Mouse (Mus musculus) gastrocnemius, postnatal 10 days (tissue): ENCODE results near the gene Gm28539. TPM values are rescaled to one million over a fixed set of nuclear protein-coding genes. Genes with fewer than 3 reads are reported as not detected.
"Not testable (repeated sequence)": the region's sequence is repeated elsewhere in the genome, so short reads cannot be mapped to it uniquely, and the experiment has no call there.

ENCODE experiments used
- DNase-seq: peaks from one replicate; pipeline ENCODE4 v3.0.0; 2021; ENCODE audit warnings: mixed read lengths
- long read RNA-seq, 2 experiments: library from polyadenylated mRNA; stranded (forward); transcript quantifications; one replicate each; pipeline ENCODE4 v2.0.0; 2021
- total RNA-seq, 2 experiments: library from RNA; stranded (reverse); gene quantifications; 2 replicates each; pipeline ENCODE4 v1.2.3; 2021

The Gm28539 gene
- 1 to 10 TPM; 4.8 to 5.5 TPM for total RNA-seq
- long read RNA-seq, experiment 1, result 0 reads
- long read RNA-seq, experiment 2, result 0 reads

DNA sequence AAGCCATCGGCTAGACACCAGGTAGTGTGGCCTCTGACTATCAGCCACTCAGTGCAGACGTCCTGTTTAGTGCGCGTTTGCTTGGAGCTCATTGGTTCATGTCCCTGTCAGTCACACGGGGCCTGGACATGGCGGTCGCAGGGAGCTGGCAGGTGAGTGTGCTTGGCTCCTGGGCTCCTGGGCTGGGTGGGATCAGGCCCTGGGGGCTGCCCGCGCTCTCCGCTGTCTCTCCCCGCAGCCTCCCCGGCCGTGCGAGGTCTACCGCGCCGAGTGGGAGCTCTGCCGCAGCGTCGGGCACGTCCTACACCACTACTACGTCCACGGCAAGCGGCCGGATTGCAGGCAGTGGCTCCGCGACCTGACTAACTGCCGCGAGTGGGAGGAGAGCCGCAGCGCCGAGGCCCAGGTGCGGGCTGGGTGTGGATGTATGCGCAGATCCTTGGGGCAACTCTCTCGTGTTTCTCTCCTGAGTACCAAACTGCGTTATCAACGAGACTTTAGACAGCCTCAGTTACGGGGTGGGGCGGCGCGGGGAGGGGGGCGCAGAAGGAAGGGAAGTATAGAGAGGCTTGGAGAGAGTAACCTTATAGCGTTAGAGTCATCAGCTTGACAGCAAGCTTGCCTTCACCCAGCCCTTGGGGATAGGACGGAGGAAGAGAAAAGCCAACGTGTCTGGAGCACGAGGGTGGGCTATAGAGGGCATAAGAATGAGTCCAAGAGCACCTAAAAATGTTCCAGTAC is at the start of gene Gm28539, which contains the start of gene 2510002D24Rik:
TSS of gene Gm28539 (plus strand) at position 117 of the 741 bp plus-strand sequence.
TSS of gene 2510002D24Rik (plus strand) at position 111 of the 741 bp plus-strand sequence.
- DNase-seq, result peak; percentile 89

DNA sequence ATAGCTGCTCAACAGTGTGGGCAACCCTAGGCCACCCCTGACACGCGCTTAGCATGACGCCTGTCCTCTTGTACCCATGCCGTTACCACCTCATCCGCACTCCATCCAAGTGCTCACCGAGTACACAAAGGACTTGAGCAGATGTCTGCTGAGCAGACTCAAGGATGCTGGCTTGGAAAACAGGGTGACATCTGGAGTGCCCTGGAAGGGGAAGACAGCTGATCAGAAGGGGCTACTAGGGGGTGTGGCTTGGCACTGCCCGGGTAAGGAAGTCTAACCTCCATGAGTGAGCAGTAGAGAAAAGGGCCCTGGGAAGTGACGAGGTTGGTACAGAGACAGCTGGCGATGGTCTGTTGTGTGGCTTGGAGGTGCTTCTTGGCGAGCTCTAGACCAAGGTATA is 49.7 kb upstream of the Gm28539 start:
- no peak for DNase-seq

DNA sequence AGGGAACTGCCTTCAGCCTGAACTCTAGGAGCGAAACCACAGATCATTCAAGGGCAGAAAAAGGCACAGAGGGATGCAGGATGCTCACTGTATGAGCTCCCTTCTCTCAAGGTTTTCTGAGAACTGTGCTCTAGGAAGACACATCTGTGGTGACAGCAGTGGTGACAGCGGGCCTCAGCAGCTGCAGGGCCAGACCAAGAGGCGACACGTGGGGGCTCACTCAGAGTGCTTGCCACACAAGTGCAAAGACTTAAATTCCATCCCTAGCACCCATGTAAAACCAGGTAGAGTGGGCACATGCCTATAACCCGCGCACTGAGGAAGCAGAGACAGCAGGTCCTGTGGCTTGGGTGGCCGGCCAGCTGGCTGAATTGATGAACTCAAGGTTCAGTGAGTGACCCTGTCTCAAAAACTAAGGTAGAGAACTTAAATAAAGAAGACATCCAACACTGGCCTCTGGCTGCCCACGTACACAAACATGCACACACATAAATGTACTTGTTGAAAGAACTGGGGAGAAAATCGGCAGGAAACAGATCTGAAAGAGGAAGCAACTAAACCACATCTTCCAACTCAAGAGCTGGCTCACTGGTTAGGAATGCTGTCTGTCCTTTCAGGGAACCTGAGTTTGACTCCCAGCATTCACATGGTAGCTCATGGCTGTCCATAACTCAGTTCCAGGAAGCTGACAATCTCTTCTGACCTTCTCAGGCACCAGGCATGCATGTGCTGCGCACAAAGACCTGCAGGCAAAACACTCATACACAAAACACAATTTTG is 47.6 kb upstream of the Gm28539 start:
- DNase-seq, result no peak

DNA sequence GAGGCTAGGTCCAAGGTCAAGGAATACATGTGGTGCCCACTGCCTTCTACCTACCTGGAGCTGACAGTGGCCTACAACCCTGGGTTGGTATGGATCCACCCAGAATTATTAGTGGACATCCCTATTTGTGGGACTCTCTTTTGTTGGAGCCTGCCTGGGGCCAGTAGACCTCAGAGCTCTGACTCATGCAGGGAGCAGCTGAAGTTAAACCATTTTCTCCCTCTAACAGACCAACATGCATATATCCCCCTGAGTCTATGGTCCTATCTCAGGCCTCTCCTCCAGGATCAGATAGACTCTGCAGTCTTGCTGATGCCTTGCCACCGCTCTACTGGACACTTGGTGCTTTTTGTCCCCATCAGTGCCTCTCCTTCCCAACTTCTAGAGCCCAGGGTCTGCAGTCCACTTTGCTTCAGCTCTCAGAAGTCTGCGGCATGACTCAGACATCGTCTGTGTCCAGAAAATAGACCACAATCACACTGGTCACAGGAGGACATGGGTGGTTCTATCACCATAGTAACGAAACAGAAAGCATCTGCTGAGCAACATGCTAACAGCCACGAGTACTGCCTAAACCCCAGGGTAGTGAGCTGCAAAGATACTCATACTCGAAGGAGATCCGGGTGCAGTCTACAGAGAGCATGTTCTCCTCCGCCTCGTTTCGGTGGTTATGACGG is 41.0 kb upstream of the Gm28539 start:
- no peak for DNase-seq

DNA sequence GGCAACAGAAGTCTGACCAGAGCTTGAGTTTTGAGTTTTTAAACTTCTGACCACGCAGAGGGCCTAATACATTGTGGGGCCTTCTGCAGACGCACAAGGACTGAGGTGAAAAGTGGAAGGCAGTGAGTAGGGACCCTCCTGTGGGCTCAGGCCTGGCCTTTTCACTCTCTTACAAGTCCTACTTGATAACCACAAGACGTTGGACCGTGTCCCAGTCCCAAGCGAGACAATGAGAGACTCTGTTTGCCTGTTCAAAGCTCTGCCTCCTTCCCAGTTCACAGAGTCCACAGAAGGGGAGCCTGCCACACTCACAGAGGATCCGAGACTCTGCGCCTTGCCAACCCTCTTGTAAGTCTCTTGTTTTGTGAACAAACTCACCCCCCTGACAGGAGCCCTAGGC is 39.7 kb upstream of the Gm28539 start:
- DNase-seq, result no peak

DNA sequence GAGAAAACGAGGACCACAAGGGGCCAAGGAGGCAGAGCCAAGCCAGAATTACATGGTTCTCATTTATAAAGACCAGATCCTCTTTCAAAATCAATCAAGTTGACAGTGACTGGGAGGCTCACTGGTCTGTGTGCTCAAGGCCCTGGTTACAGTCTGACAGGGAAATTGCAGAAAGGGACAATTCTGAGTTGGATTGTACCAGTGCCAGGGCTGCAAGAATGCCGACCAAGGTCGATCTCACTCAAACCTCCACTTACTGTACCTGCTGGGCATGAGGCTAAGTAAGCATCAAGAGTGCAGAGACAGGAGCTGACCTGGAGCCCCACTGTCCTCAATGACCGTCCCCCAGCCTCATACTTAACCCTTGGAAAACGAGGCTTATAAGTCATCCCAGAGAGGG is 38.2 kb upstream of the Gm28539 start:
- DNase-seq, result no peak

DNA sequence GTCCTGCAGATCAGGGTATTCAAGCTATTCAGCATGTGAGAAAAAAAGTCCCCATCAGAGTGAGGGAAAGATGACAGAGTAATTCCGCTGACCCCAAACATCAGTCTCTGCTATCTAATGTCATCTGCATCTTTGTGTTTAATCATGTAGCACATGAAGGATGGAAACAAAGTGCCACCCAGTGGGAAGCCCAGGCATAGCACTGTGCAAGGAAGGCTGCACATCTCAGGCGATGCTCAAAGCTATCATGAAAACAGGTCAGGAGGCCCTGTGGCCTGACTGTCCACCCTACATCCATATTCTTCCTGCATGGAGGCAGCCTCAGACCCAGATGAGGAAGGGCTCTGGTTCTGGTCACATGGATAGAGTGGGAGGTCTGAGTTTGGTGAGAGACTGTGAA is 37.5 kb upstream of the Gm28539 start:
- DNase-seq, result peak; percentile 43

DNA sequence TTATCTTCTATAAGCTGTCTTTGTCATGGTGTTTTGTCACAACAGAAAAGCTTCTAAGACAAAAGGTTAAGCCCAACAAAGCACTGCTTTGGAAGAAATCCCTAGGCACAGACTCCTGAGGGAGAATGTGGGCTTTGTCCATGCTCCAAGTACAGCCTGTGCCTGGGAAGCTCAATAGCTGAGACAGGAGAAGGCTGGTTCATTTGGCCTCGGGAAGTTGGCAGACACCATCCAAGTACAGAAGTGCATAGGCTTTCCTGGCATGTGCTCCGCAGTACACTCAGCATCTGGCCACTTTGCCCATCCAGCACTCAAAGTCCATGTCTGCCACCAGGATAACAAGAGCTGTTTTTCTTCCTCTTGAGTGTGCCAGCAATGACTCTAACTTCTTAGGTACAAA is 30.6 kb upstream of the Gm28539 start:
- no peak for DNase-seq

DNA sequence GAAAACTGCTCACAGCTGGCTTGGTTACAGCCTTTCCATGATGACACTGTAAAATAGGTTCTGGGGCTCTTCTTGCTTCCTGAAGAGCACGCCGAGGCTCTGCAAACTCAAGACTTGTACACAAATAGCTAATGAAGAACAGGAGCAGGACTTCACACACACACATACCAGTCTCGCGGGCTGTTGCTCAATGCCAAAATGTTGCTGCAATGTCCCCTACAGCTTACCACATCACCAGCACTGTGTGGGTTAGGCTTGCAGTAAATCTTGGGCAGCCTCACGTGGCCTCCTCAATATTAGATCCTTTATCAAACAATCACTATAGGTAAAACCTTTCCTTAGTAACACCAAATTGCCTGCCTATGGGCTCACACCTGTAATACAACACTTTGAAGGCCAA is 27.4 kb upstream of the Gm28539 start:
- DNase-seq, result no peak

DNA sequence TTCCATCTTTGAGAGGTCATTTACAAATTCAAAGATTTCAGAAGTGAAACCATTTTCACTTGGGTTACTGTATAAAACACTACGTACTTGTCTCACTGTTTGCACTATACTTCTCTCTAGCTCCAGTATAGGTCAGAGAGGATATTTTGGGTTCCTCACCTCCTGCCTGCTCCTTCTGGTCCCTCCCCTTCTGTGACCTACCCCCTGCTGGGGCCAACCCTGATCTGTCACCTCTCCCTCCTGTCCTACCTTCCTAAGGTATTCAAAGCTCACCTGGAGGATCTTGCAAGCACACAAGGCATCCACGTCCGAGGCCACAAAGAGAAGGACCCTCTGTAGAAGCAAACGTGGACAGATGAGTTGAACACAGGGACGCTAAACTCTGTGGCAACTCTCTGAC is 25.4 kb upstream of the Gm28539 start:
- no peak for DNase-seq

DNA sequence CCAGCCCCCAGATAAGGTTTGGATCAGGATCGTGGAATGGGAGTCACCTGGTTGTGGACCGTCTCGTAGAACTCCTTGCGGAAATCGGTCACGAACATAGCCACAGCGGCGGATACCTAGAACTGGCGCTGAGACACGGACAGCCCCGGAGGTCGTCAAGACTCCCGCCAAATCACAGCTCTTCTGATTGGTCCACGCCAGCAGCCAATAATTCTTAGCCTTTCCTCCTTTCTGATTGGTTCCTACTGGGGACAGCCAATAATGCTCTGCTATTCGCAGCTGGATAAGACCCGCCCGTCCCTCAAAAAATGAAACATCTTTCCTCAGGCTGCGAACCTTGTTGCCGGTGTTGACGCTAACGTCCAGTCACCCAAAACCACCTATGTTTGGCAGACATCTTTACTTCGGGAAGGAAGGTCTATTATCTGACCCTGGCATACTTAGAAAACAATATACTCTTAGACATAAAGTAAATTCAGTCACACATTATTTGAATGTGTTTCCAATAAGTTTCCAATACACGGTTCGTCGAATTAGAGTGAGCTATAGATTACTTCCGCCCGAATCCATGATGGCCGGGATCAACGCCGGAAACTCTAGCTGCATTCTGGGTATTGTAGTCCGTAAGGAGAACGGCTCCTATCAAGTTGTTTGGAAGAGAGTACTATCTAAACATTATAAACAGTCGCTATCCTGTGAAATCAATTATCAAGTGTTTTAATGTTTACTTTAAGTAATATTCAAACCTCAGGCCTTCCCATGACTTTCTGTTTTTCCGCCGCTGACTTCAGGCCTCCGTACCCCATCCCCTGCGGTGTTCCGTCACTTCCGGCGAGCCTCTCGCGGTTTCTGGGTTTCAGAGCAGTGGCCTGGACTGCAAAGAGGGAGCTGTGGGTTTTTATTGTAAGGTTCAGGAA is 24.7 kb upstream of the Gm28539 start, which contains the start of the genes Ufd1 and Cdc45:
TSS of gene Ufd1 (plus strand) at position 312 of the 917 bp plus-strand sequence.
TSS of gene Cdc45 (minus strand) at position 520 of the 917 bp plus-strand sequence.
- peak; percentile 84 for DNase-seq

DNA sequence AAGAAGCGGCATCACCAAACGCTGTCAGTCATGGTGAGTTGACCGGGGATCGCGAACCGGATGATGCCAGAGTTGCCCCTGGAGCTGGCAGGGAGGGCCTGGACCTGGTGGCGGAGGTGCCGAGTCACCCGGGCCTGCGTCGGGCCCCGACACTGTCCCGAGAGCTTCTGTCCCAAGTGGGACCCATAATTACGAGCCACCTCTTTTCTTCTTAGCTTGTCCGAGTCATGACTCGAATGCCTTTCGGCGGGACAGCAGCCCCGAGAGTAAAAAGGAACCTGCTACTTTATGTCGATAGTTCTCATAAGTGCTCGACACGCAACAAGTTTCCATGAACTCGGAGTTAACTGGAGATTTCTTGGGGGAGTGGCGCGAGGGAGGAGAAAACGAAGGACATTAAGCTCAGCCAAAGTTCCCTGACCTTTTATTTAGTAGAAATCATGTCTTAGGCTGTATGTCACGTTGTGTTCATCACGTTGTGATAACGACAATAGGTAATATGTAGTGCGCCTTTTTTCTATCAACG is 23.9 kb upstream of the Gm28539 start:
- DNase-seq, result no peak

DNA sequence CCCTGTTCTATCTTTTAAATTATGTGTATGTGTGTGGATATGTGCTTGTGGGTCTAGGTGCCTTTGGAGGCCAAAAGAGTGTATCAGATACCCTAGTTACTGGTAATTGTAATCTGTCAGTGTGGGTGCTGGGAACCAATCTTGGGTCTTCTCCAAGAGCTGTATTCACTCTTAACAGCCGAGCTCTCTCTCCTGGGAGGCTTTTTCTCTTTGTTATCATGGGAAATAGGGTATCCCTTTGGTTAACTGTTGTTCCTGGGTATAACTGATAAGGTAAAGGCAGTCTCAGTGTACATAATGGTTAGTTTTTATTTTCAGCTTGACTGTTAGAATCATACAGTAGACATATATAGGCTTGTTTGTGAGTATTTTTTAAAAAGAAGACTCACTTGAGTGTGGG is 14.0 kb upstream of the Gm28539 start:
- no peak for DNase-seq

DNA sequence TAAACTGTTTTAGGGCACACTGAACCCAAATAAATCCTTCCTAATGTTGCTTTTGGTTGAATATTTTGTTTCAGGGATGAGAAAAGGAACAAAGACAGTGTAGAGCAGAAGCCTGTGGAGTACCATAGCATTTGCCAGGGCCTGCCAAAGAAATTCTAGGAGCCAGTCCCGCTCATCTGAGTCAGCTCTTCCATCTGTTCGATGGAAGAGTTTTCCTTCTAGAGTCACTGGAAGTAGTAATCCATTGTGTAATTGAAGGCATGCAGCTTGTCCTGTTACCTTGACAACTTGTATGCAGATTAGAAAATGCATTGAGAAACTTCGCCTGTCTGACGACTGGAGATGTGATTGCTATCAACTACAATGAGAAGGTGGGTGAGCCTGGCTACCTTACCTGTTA is 13.5 kb upstream of the Gm28539 start:
- no peak for DNase-seq

DNA sequence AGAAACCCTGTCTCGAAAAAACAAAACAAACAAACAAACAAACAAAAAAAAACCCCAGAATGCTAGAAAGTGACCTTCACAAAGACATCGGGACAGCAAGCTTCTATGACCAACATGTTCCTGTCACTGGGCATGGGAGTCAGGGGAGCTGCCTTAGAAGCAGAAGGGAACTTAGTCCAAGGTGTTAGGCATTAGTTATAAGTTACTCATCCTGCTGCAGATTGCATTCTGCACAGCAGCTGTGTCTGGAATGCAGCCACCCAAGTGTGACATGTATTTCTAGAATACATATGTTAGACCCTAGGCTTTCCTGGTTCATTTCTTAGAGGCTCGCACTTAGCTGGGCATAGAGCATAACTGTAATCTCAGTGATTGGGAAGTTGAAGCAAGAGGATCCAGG is 7.8 kb upstream of the Gm28539 start:
- DNase-seq, result no peak

DNA sequence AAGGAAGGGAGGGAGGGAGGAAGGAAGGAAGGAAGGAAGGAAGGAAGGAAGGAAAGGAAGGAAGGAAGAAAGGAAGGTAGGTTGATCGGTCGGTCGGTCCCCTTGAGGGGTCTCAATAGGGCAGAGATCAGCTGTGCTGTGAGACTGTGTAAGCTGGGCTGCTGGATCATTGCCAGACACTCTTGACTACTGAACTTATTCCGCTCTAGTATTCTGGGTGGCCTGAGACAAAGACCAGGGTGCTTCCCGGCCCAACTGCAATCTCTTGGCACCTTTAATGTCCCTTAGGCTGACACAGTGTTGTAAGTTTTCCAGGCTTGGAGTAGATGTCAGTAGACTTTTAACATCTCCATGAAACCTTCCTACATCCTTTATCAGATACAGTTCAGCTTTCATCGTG is 7.3 kb upstream of the Gm28539 start:
- DNase-seq, result no peak

DNA sequence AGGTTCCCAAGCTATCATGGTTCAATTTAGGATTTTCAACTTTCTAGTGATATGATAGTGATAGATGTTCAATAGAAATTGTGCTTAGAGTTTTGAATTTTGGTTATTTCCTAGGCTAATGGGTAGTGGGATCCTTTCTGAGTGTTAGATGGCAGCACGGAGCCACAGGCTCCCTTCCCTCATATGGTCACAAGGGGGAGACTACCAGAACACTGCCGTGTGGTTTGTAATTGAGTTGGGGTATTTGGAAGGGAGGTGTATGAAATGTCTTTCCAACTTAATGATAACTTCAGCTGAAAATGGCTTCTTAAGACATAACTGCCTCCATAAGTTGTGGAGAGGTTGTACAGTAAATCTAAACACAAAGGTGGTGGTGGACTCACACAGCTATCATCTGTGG is 2.9 kb upstream of the Gm28539 start:
- DNase-seq, result no peak

DNA sequence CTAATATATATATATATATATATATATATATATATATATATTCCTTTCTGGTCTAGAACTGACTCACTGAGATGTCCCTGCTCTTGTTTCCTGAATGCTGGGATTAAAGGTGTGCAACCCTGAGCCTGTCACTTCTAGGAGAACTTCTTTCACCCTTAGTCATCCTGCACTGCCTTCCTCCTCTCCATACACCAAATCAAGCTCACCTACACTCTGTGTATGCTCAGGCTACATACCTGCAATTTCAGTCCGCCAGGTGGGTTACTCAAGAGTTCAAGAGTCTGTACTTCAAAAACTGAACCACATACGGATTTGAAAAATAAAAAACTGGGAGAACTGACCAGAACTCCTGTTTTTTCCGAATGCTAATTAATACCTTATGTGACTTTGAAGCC is 314 bp upstream of the Gm28539 start:
- no peak for DNase-seq

DNA sequence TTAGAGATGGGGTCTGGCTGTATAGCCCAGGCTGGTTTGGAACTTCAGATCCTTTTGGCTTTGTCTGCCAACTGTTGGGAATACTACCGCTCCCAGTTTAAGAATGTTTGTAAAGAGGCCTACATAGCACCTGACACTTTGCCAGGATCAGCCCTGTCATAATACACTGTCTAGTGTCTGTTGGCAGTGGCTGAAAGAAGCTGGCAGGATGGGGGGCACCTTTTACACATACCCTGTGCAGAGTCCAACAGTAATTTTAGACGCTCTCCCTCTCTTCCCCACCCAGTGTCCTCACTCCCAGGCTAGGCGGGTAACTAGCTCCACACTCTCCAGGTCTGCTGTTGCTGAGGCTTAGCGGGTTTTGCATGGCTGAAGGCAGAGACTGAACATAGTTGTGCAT is 2.0 kb downstream of the Gm28539 start:
- no peak for DNase-seq

DNA sequence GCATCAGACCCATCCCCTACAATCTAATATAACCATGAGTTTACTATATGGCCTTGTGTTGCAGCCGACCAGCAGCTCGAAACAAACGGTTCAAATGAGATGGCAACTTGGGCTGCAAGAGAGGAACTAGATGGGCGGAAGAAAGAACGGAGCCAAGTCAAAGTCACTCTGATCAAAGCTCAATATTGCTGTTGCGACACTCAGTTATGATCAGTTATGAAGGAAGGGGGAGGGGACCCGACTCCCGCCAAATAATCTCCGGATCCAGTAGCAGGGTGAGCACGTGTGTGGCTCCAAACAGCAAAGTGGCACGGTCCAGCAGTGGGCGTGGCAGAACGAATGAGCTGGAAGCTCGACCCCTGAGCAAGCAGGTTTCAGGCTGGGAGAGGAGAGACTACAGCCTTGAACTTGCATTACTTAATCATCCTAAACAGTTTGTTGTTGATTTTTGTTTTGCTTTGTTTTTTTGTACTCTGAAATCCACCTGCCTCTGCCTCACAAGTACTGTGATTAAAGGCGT is 10.0 kb downstream of the Gm28539 start:
- no peak for DNase-seq

DNA sequence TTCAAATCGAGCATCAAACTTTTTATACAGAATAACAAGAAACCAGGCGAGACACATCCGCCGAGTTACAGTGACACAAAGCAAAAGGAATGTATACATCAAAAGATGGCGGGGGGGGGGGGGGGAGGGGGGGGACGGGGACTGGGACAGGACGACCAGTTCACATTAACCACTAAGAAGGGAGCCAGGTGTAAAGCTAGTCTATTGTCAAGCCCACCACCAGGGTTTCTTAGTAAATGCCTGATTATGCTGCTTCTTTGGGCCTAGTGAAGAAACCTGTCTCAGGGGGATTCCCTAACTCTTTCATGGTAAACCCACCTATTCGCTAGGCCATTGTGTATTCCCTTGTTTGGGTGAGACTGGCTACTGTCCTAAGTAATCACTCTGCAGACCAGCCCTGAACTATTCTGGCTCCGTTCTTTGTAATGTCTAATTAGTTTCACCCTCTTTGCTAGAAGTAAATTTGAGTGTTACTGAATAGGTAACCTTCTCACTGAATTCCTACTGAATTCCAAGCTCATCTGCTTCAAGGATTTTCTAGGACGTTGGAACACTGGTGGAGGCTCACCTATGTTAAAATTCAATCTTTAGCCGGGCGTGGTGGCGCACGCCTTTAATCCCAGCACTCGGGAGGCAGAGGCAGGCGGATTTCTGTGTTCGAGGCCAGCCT is 13.3 kb downstream of the Gm28539 start:
- not testable (repeated sequence) for DNase-seq
